Mouse (Mus musculus) spleen, adult 2 months (tissue): ENCODE measurements around the gene Slc30a1.

ENCODE experiments used
- CTCF ChIP-seq: fragments of 200-500 bp; IDR thresholded peaks from 2 replicates; pipeline ENCODE4 v1.5.1; 2011; ENCODE audit warnings: mild to moderate bottlenecking, inconsistent platforms; ENCODE audit not compliant: insufficient read depth, insufficient read length, insufficient replicate concordance; ENCODE audit errors: extremely low read depth
- POLR2A ChIP-seq: fragments of 200-500 bp; IDR thresholded peaks from 2 replicates; pipeline ENCODE4 v1.6.1; 2011; ENCODE audit warnings: low read depth, low read length, inconsistent platforms

GRCm38 (mm10) chr1:191882474-191883206 is 23.9 kb upstream of the Slc30a1 start:
- no peak for TF ChIP-seq POLR2A
- no peak for TF ChIP-seq CTCF
